Mouse (Mus musculus) kidney, adult 18-20 months (tissue): ENCODE results near the gene Hivep2.

Experiments used
- DNase-seq: peaks from one replicate; pipeline ENCODE4 v3.0.0; 2021

Hivep2 gene

DNA sequence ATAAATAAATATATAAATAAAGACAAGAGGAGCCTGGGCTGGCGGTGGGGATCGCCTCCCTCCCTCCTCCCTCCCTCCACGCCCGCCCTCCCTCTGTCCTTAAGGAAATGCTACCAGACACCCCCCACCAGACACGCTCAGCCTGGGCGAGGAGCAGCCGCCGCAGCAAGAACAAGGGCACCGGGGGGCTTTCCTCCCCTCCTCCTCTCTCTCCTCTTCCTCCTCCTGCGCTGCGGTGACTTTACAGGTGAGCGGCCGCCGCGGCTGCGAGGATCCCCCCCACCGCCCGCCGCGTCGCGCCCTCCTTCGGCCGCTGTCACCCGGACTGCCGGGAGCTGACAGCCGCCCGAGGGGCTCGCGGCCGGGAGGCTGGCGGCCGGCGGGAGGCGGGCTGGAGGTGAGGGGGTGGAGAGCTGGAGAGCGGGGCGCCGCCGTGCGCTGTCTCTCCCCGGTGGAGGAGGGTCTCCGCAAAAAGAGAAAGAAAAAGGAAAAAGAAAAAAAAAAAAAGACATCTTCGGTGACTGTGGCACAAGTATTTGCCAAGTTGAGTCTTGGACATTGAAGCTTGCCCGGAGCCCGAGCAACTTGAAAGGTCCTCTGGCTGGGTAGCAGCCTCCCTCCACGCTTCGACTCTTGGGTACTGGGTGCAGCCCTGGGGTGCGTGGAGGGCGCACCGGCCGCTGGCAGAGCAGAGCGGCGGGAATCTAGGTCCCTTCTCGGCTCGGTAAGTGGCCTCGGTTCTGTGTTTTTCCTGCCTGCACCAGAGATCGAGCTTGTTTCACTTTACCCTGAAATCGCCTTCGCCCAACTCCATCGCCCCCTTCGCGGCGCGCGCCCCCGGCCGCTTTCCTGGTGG lies at the start of gene Hivep2:
TSS of gene Hivep2 (plus strand) at position 102 of the 856 bp plus-strand sequence.
- DNase-seq, result peak; percentile 74

DNA sequence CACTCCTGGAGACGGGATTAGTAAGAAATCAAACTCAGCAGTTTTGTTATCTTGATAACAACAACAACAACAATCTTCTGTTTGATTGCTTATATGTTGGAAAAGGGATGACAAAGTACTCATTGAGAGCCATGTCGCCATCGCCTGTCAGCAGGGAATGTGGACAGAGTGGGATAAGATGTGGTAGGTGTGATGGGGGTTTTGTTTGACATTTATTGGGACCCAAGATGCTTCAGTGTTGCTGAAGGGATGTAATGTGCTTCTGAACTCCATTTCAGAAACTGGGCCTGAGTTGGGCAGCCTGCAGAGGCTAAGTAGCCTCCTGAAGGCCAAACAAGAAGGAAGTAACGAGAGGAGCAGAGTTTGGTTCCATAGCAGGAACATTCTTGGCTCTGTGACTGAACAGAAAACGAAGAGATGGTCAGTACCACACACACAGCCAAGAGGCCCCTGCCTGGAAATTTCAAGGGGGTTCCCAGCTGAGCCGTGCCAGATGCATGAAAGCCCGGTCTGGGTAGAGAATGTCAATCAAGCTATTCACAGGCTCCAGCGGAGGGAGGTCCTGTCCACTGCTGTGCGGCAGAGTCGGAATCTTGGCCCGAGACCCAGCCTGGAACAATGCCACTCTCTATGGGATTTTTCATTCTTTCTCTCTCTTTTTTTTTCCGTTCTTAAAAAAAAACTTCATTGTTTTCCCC lies 49.1 kb upstream of the Hivep2 start:
- peak; percentile 6 for DNase-seq

DNA sequence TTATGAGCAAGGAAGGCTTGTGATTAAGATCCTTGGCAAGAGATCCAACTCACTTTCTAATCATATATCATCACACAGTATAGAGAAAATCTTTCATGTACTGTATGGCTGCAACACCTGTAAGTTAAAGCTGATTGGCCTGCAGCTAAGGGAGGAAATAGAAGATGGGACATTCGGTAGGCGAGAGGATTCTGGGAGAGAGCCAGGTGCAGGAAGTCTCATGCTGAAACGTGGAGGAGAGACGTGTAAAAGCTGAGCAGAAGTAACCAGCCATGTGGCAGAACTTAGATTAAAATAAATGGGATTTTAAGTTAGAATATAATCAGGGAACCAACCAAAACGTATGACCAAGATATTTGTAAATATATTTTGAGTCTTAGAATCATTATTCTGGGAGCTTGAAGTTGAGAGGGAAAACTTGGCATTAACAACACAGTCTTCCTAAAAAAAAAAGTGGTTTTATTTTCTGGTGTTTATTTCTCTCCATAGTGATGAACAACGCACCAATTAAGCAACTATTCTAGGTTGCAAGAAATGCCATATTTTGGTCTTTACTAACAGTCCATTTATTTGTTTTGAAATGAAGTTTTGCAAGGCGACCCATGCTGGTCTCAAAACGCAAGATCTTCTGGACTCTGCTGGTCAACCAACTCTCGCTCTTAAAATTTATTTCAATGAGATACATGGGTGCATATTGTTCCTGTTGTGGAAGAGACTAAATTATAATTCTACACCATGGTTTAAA lies 44.1 kb upstream of the Hivep2 start:
- no peak for DNase-seq

DNA sequence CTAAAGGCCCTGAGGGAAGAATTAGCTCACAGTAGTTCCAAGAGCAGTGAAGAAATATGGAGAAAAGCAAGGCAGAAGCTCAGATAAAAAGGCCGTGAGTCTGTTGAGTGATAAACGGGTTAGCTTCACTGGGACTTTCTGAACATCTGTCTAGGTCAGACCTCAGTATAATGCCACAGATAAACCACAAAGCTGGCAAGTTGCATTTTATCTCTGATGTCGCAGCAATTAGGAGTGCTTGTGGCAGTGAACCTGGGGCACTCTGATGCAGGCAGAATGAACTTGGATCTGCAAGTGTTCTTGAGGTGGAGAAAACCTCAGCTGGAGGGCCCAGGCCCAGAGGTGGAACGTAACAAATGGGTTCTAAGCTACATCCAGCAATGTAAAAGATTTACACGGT lies 36.6 kb upstream of the Hivep2 start:
- DNase-seq, result no peak

DNA sequence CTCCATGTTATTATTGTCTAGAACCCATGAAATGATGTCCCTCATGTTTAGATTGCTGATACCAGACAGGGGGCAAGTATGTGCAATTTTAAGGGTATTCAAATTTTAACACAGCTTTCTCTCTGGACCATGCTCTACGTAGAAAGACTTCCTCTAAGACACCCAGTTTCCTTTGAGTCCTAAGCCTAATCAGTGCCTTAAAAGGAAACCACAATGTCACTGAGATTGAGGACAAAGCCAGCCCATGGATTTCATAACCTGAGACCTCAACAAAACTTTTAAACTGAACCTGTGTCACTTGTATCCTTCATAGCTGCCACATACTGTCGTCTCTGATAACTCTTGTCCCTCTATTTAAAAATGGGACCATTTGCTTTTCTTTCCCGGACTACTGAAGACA lies 33.7 kb upstream of the Hivep2 start:
- DNase-seq, result no peak

DNA sequence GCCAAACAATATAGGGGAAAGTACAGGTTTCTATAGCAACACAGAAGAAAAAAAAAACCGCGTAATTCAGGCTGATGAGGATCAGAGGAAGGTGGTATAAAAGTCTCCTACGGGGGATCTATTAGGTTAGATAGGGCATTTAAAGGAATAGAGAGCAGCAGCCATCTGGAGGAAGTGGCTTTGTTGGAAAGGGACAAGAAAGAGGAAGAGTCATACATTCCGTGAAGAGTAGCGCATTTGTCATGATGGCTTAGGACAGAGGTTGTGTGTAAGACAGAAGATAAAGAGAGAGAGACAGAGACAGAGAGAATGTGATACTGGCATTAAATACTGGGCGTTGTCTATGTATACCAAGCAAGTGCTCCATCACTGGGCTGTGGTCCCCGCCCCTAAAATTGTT lies 32.6 kb upstream of the Hivep2 start:
- no peak for DNase-seq

DNA sequence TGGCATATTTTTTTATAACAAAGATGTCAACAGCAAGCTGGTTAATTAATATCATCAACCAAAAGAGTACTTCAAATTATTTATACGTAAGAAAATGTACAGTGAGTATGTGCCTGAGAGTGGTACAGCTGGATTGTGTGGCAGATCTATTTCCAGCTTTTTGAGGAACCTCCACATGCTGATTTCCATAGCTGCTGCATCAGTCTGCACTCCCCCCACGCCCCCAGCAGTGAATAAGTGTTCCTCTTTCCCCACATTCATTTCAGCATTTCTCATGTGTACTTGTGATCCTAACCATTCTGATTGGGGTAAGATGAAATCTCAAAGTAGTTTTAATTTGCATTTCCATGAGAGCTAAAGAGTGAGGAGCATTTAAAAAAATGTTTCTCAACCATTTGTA lies 30.2 kb upstream of the Hivep2 start:
- no peak for DNase-seq

DNA sequence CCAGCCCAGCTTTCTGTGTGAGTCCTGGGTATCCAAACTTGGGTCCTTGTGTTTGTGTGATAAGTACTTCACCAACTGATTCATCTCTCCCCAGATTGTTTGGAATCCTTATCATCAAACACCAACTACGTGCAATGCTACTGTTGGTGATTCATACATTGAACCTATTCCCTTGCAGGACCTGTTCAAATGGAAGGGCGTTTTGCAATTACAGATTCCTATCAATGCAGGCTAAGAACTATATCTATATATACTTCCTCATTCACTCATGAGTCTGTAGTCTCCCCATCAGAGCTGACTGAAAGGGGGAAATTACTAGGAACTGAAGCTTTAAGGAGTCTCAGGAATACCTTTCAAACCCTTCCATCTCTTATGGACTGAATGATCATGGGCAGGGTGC lies 24.5 kb upstream of the Hivep2 start:
- DNase-seq, result no peak

DNA sequence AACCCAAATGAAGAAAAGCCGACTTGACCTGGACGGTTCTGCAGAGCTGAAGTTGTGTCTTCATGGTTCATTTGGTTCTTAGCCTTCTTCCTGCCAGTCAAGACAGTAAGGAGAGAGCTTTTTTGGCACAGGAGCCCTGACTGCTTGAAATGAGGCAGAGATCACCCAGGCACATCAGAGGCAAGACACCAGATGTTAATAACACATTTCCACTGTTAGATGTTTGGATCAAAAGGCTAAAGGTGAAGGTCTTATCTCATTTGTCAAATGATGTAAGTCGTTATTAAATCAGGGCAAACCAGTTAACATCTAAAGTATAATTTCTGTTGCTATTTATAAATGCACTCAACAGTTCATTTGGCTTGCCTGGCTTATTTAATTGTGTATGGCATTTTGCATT lies 22.2 kb upstream of the Hivep2 start:
- DNase-seq, result peak; percentile 4

DNA sequence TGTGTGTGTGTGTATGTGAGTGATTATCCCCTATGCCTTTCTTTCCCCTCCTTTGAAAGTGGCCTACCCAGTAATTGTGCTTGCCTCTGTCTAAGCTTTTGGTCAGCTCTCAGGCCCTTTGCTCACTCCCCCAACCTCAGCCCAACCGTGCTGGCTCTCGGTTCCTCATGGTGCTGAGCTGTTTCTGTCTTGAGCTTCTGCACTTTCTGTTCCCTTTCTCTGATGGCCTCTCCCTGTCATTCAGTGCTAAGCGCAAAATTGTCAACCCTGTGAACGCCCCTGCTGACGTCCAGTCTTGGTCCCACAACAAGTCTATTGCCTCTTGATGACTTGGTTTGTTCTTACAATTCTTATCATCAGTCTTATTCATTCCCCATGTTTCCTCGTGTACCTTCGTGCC lies 19.4 kb upstream of the Hivep2 start:
- no peak for DNase-seq

DNA sequence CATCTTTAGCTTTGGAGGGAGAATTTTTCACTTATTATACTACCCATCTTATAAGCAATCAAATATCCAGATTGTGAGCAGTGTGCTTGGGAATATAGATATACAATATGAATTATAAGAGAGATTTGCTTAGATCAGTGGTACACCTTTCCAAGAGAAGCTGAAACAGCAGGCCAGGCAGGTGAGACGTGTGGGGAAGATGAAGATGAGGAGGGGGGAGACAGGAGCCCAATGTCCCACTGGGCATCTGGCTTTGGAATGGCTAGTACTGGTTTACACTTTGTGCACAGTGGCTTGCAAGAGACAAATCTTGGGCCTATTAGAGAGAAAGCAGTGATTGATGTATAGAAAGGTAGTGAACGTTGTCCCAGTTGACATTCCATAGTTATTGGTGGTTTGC lies 2.9 kb upstream of the Hivep2 start:
- no peak for DNase-seq

DNA sequence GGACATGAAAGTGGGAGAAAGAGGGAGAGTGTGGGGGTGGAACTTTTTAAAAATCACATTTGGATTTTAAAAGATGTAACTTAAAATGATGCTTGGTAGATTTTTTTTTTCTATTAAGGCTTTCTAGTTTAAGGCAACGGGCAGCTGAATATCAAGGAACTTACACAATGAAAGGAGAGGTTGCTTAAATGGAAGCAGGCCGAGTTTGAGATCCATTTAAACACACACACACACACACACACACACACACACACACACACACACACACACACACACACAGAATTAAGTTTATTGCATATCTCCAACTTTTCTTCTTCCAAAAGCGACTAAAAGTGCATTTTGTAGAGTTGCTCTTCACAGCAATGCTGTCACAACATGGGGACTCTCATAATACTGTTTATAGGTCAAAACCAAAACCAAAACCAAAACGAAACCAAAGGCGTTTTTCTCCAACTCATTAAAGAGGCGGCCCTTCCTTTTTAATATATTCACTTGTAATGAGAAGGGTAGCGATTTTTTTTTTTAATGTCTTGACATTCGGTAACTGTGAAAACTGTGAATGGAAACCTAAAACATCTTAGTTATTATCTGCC lies 1.9 kb upstream of the Hivep2 start:
- no peak for DNase-seq

DNA sequence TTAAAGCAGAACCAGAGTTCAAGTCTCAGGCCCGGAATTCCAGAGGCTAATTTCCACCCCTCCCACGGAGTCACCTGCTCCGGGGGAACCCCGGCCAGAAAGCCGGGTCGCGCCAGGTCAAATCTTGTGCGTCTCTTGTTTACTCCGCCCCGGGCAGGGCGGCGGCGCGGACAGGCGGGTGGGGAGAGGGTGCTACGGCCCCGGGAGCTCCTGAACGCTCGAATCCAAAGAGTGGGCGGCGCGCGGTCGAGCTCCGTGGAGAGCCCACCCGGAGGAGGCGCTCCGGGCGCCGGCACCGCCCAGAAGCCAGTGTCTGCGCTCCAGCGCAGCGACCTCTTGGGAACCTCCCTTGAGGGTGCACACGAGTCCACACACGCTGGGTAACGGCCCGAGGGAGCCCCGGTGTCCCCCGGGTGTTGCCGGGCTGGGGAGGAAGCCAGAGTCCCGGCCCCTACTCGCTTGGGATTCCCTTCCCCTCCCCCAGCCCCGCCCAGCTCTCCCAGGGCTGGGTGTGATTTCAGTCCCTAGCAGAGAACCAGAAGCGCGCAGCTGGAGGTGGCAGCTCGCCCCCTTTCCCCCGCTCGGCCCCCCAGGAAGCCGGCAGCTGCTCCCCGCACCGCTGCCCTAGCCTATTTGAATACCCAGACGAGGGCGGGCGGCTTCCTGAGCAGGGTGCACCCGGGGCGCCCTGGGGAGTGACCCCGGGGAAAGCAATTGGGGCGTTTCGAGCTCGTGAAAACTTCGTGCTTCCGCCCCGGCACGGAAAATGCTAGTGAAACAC lies 1.2 kb upstream of the Hivep2 start:
- peak; percentile 93 for DNase-seq

DNA sequence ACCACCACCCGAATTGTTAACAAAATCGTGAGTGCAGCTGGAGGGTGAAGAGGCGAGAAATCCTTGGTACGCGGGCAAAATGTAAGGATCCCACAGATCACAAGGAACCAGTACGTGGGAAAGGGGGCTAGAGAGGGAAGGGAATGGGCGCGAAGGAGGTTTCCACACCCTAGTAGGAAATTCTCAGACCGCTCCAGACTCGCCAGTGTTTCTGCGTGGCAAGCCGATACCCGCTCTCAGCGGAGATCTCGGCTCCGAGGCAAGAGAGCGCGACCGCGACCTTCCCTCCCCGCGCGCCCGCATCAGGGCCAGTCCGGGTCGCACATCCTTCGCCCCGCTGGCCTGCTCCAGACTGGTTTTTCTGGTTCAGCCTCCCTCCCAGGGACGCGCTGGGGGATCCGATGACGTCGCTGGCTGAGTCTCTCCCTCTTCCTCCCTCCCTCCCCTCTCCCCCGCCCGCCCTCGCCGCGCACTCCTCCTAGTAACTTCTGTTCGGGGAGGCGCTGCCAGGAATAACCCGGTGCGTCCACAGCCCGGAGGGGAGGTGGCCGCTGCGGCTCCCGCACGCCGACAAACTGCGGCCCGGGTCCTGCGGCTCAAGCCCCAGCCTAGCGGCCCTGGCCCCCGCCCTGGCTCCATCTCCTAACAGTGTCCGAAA lies 430 bp upstream of the Hivep2 start:
- peak; percentile 93 for DNase-seq

DNA sequence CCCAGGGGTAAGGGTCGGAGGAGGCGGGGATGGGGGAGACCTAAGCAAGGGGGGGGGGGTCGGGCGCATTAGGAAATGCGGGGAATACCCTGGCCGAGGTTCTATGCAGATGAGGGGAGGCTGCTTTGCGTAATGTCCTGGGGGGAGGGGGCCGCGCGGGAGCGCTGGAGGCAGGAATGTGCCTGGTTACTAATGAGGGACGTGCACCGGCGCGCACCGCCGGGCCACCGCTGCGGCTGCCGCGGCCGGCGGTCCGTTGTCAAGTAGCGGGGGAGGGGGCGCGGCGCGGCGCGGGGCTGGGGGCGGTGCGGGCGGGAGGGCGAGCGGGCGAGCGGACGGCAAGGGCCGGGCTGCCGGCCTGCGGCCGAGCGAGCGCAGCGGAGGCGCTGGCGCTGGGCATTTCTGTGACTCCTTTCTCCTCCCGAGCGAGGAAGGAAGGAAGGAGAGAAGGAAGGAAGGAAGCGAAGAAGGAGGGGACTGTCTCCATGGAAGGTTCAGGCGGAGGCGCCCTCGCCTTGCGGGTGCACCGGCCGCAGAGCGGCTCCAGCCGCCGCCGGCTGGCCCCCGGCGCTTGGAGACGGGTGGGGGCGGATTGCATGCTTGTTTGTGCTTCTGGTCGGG lies 1.1 kb downstream of the Hivep2 start:
- peak; percentile 73 for DNase-seq

DNA sequence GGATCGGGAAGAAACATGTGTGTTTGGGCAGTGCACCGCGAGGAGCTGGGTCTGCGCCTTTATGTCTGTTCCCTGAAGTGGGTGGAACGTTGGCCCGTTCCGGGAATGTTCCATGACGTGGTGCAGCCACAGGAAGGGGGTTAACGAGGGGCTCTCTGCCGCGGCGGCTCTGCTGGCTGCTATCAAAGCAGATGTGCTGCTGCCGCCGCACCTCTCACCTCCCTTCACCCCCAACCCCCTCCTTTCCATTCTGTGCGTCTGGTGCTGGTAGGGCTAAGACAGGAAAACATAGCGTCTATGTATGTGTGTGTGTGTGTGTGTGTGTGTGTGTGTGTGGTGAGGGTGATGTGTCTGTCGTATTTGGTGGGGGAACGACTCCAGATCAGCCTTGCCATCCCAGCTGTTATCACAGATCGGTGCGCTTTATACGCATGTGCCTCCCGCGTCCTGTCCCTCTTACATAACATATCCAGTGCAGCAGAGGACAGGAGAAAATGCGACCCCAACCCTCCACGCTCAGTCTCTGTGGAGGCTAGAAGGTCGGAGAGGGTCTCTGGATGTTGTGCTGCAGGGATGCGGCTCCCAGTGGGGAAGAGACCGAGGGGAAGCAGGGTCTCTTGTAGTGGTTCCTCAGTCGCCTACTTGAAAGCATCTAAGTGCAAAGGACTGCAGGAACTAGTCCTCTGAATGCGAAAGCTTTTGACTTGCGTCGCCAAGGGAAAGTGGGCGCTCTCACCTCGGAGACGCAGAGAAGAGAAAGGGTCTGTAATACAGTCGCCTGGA lies 1.8 kb downstream of the Hivep2 start:
- DNase-seq, result peak; percentile 87

DNA sequence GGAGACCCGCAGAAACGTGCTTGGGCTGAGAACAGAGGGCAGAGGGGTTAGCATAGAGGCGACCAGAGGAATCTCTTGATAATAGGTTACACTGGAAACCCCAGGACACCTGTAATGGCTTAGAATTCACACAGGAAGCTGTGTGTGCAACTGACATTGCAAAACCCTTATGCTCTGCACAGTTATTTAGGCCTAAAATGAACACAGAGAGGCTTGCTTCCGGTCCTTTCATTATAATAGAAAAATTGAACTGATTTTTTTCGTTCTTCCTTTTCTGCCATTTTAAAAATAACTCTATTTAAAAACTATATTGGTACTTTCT lies 2.3 kb downstream of the Hivep2 start:
- DNase-seq, result no peak

DNA sequence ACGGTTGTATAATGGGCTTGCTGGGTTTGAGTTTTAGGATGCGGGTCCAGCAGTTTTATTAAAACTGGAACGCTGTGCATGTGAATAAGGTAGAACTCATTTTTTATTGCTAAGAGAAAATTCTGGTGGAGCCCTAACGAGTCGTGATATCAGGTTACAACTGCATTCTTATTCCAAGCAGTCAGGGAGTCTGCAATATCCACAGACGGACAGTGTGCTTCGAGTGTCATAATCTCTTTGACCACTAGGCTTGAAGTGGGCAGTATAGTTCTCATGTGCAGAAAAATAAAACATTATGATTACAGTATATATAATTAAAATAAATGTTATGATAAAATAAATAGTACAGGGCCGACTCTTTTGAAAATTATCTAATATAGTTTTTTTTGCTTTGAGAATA lies 3.1 kb downstream of the Hivep2 start:
- no peak for DNase-seq

DNA sequence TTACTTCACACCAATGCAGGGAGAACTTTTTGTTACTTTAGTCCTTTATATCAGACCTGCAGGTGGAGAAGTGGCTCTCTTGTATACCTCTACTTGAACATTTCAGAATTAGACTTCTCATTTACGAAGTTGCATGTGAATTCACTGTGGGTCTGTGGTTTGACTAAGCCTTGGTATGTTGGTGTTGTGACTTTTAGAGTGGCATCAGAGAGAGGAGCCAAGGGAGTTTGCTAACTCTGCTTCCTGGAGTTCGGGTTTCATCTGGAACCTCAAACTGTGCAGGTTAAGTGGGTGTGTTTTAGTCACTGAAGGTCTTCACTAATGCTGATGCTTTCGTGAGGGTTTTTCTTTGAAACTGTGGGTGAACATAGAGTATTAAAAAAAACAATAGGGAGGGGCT lies 4.4 kb downstream of the Hivep2 start:
- DNase-seq, result no peak

DNA sequence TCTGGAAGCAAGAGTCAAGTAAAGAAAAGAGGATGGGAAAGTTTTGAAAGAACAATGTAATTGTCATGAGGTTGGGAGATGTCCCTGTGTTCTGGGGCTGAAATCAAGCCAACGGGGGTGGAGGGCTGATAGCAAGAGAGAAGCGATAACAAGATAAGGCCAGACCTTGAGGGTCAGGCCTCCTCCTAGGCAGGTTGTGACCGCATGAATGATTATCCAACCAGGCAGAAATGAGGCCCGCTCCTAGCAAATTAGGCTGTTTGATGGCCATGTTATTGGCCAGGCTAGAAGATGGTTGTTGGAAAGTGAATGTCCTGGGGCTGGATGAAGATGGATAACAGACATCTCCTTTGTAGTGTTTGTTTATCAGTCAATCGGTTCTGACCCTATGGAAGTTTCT lies 5.4 kb downstream of the Hivep2 start:
- no peak for DNase-seq
